Mouse (Mus musculus) kidney, postnatal 25 days (tissue): ENCODE measurements around the gene Rabep2.
A peak's percentile ranks its signal among the peaks of the same experiment; 100 is the strongest.
"Not testable (repeated sequence)": the region's sequence is repeated elsewhere in the genome, so short reads cannot be mapped to it uniquely, and the experiment has no call there.

Experiments used
- DNase-seq, 2 experiments: peaks; one replicate each; pipeline ENCODE4 v3.0.0; 2021; ENCODE audit warnings: mixed read lengths in 2 of 2

The Rabep2 gene

DNA sequence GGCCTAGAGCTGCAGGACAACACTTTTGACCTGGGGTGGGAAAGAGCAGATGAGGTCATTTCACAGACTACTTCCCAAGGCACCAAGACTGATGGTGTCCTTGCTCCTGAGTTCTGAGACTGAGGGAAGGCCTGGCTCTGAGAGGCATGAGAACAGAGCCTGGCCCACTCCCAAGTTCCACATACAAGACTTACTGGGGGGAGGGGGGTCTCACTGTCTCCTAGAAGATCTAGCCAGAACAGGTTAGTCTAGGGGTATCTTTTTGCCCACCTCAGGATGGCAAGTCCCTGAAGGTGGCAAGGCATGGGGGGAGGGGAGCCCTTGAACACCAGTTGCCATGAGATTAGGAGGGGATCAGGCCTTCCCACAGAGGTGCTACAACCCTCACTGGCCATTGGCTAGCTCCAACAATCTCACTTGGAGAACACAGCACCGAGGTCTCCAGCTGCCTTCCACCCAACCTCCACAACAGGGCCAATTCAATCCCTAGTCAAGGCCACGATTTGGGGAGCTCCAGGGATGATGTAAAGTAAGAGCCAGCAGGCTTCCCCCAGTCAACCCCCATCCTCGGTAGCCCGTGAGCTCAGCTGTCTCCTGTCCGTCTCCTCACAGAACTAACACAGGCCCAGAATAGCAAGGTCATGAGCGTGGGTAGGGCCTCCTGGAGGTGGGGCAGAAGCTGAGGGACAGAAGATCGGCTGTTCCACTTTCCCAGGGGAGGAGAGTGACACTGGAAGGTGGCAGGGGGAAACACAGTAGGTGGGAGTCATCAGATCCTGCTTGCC is 36.9 kb downstream of the Rabep2 start:
- DNase-seq: no peak

DNA sequence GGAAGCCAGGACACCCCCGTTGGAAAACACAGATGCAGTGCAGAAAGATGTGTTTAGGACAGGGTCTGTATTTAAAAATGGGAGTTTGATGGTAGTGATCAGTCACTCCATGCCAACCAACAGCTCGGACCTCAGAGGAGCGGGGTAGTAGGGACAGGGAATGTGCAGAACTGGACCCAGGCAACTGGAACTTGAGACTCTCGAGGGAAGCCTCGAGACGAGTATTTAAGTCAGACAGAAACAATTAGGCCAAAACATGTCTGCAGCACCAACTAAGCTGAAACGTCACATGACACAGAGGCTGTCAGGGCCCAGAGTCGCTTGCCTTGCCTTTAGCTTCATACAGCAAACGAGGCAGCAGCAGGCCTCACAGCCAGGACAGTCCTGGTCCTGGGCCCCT is 37.6 kb downstream of the Rabep2 start:
- no peak for DNase-seq

DNA sequence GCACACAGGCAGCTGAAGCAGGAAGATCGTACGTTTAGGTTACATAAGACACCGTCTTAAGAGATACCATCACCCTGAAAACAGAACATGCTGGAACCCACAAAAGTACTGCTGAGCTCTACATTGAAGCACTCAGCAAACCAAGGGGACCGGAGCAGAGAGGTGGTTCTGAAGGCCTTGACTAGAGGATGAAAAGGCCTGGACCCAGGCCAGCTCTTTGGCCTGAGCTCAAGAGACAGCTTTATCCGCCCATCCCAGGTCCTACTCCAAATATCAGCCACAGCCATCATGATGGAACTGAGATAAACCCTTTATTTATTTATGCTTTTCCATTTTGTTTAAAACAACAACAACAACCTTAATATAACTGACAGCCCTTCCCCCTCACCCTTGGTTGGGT is 38.1 kb downstream of the Rabep2 start:
- no peak for DNase-seq

DNA sequence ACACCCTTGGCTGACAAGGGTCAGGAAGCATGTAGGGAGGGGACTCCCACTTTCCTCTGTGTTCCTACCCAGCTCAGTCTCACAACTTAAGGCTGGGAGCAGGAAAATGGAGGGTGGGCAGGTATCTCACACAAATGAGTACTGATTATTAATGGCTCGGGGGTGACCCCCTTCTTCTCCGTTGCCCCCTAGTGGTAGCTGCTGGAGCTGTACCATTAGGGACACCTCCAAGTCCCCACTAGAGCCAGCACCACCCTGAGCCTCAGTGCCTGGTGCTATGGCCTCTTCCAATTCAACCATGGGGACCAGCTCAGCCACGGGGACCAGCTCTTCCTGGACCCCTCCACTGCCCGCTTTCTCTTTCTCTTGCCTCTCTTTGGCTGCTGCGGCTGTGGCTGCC is 38.7 kb downstream of the Rabep2 start:
- DNase-seq: peak; percentile 59 to 63

DNA sequence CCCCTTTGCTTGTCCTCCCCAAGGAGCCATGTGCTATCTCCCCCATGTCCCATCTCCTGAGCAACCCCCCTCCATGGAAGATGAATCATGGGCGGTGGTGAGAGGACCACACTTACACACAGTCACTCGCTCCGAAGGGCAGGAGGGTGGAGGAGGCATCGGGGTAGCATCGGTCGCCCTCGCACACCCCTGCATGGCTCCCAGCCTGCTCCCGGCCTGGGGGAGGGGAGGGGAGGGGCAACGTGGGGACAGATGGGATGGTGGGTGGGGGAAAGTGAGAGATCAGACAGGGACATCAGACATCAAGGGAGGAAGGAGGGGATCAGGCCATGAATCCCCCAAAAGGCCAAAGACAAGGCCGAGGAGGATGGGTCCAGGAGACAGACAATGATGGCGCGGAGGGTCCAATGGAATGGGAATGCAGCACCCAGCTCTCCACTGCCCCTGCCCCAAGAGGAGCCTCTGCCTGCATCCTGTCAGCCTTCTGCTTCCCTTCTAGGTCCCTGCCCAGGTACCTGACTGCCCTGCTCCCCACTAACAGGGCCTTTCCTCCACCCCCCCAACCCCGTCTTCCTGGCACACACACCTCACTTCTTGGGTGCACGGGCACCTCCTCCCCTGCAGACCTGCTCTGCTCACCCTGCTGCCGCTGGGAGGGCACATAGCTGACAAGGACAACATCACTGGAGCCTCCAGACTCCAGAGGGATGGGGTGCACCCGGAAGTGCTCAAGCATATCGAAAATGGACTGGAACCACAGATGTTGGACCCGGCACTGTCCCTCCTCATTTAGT is 39.5 kb downstream of the Rabep2 start:
- no peak for DNase-seq

DNA sequence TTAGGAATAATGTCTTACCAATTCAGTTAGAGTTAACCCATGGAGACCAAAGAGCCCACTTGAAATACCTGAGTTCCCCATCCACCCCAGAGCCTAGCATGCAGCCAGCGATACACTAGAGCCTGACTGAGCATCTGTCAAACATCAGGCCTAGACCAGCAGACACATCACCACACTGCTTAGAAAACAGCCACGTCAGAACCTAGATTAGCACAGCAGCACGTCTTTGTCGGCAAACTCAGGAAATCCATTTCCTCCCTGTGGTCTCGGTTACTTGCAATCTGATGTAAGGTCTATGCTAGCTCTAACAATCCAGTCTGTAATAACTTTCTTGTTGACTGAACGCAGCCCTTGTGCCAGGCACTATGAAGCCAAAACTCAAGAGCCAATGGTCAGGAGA is 41.5 kb downstream of the Rabep2 start:
- DNase-seq: no peak

DNA sequence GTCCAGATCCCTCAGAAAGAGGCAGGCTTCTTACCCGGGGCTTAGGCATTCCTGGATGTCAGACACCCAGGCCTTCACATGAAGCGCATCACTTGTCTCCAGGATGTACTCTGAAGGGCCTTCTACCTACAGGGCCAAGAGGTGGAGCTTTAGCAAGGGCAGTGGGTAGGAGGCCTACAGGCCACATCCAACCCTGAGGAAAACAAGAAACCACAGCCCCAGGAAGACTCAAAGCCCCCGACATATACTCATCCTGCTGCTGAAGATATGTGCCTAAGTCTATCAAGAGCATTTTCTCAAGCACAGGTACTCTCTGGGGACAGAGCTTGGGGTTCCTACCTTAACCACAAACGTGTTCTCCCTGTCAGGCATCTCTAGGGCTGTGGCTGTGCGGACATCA is 42.8 kb downstream of the Rabep2 start:
- DNase-seq: no peak

DNA sequence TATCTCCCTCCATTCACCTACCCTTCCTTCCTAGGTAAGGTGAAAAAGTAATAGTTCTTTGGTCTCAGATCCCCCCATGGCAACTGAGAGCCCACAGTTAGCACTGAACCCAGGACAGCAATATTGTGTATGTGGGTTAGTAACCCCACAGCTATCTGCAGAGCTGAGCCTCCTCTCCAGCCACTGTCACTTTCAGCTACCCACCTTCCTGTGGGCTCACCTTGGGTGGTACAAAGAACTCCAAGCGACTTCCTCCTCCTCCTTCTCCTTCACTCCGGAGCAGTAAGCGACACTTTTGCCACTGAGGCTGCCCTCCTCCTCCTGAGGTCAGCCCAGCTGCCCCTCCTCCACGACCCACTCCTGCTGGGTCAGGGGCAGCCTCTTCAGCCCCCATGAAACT is 43.3 kb downstream of the Rabep2 start:
- DNase-seq: no peak

DNA sequence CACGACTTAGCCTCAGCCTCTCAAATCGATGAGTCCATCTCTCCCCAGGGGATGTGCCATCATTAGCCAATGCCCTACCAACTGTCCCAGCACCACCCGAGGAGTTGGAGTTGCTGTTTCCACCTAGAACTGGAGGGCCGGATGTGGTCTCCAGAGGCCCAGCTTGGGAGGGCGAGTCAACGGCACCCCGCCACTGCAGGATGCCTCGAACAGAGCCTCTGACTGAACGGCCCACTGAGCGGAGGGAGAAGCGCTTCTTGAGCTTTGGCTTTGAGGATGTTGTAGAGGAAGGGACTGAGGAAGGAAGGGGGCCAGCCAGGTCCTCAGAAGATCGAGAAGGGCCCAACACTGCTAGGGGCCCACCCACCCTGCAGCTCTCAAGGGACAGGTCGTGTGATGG is 43.7 kb downstream of the Rabep2 start:
- no peak for DNase-seq

DNA sequence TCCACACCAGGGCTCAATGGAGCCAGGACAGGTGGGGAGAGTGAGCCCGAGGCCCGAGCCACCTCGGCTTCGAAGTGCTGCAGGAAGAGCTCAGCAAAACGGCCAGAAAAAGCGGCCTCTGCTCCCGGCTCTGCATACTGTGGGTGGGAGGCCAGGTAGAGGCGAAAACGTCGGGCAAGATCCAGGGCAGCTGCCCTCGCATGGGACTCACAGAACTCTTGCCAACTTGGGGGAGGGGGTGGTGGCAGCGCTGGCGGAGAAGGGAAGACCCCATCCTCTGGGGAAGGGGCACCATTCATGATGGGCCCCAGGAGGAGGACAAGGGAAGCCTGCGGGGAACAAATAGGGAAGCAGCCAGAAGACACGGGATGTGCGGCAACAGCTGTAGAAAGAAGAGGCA is 44.2 kb downstream of the Rabep2 start:
- DNase-seq: no peak

DNA sequence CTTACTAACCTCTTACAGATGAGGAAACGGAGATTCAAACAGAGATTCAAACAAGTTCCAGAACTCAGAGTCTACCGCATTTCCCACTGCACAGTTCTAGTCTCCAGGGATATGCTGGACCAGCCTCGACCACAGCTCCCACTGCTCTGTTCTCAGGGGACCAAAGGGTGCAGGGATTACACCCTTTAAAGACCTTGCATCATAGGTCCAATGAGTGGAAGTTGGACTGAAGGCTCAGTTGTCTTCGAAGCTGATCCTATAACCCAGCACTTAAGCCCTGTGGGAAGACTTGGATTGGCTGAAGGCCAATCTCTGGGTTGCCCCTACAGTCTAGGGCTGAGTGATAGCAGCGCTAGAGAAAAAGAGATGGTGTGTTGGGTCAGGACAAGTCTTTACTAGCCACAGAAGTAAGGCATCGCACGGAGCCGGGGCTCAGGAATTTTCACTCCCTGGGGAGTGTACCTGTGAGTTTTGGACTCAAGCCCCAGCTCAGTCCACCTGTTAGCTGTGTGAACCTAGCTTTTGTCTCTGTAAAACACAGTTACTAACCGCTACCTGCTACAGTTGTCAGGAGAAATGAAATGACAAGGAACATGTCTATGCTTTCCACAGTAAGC is 45.0 kb downstream of the Rabep2 start:
- no peak for DNase-seq

DNA sequence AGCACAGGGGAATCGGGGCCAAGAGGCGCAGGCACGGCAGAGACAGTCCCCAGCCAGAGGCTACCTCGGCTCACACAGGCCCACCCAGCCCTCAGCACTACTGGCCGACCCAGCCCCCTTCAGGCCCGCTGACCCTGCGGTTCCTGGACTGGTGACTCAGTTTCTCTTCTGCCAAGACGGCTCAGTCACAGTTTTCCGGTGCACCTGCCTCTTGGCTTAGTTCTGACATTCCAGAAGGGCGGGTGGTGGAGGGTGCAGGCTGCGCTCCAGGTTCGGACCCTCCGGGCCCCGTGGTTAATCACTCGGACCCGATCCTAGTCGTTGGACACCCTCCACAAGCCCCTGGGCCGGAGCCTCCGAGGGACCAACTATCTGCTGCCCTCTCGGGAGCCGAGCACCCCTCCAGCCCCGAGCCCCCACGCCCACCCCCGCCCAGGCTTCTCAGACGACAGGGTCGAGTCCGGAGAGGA is 46.0 kb downstream of the Rabep2 start:
- DNase-seq: peak in 1 of 2 experiments; percentile 10

DNA sequence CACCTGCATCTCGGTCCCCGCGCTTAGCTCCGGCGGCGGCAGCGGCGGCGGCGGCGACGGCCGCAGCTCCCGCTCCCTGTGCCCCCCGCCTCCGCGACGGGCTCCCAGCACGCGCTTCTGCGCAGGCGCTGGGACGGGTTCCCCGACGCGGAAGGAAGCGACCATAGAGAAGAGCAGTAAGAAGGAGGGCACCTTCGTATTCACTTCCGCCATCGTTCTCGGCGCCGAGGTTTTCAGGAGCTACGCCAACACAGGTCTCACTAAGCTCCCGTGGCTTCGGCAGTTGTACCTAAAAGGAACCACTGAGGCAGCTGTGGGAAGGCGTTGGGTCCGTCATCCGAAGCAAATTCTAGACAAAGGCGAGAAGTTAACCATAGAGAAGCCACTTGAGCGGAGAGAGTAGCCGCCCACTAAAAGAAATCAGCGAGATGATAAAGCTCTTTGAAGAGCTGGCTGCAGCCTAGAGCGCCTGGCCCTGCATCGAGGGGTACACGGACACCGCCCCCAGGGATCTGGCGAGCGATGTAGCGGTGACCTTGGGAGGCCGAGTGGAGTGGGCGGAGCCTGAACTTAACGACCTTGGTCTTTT is 46.5 kb downstream of the Rabep2 start, which contains the start of gene Sh2b1:
Sh2b1 (minus strand) TSS at position 432 of the 589 bp plus-strand sequence.
- DNase-seq: peak; percentile 87 to 96

DNA sequence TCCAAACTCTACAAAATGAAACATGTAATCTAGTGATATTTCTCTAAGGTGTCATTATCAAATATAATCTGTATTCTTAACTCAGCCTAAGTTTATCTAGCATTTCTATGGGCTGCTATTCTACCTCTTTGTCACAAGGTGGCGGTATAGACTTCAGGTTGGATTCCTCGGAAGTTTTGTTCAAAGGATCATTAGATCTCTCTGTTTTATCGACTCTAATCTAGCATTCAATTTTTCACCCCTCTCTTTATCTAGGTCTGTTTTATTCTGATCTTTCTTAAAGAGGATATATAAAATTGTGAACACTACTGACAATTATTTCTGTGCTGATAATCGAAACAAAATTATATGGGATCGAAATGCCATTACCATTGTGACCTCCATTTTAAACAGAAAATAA is 53.1 kb downstream of the Rabep2 start:
- DNase-seq: no peak

DNA sequence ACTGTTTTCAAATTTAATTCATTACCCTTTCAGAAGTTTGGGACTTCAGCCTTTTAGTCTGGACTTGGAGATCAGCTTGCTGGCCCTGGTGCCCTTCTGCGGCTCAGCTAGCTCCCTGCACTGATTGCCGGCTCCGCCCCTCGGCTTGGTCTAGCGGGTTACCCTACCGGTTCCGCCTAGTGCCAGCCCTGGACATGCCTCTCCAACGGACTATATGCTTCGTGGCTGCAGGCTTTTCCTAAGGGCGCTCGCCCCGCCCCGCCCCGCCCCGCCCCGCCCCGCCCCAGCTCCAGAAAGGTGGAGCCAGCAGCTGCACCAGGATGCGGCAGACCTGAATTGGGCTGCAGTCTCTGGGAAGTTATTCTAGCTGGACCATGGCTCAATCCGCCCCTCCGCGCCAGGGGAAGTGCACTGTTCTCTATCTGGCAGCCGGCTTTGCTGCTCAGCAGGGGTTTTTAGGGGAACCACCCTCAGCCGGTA is 53.9 kb downstream of the Rabep2 start:
- DNase-seq: peak; percentile 94 to 98

DNA sequence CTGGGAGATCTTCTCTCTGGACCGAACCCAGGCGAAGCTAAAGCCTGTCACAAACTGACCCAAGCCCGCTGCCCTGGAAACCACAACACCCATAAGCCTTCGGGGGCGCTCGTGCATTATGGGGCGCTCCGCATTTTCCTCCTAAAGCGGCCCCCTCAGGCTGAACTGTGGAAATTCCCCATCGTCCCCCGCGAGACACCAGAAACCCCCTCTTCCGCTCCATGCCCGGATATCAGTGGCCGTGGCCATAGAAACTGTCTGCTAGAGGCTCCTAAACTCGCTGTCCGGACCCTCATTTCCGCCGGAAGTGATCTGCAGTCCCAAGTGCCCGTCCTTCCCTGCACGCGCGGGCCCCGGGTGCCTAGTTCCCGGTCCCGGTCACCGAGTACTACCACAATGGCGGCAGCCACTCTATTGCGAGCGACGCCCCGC is 58.5 kb downstream of the Rabep2 start, which contains the start of gene Tufm:
Tufm (plus strand) TSS at position 310 of the 432 bp plus-strand sequence.
- DNase-seq: peak; percentile 97 to 99

DNA sequence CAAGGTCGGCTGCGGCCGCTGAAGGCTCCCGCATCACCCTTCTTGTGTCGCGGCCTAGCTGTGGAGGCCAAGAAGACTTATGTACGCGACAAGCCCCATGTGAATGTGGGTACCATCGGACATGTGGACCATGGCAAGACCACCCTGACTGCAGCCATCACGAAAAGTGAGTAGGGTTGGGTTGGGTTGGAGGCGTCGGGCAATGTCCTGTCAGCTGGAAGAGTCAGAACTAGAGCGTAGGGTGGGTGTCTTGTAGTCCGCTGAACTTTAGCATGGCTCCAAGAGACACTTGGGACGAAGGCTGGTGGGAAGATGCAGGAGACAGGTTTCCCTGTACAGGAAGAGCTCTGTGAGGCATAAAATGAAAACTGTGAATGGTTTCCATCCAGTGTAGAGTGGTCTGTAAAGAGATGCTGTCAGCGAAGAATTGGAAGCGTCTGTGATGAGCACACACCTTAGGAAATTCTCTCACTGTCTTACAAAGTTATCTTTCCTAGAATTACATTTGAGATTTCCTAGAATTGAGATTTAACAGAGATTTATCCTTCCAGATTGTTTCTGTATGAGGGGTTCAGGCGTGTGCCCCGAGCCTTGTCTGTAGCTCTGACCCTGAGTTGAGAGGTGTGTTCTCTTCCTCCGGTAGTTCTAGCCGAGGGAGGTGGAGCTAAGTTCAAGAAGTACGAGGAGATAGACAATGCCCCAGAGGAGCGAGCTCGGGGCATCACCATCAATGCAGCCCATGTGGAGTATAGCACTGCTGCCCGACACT is 59.2 kb downstream of the Rabep2 start:
- DNase-seq: not testable (repeated sequence)

DNA sequence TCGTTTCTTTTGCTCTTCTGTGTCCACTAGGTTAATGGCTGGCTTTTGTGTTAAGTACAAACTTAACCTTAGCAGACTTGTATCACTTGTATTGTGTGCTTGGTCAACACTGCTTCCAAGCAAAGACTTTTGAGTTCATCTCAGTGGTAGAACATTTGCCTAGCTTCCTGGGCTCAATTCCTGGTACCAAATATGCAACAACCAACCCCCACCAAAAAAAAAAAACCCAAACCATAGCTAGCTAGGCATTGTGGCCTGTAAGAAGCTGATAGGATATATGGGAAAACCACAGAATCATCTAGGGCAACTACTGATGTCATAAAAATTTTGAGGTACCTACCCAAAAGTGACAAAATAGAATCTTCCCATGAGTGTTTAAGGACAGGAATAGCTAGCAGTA is 62.4 kb downstream of the Rabep2 start:
- DNase-seq: no peak

DNA sequence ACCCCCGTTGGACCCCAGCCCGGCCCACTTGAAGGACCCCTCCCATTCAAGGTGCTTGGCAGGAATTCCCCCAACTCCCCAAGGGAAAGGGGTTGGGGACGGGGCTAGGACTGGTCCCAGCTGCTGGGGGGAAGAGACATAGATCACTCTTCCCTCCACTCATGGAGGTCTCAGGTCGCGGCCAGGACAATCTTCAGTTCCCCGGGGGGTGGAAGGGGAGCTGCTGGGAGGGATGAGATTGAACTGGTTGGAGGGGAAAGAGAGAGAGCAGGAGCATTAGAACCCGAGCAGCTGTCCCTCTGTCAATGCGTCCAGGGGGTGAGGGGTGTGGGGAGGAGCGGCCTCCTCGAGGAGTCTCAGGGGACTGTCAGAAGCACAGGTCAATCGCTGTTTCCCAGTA is 63.4 kb downstream of the Rabep2 start:
- DNase-seq: no peak

DNA sequence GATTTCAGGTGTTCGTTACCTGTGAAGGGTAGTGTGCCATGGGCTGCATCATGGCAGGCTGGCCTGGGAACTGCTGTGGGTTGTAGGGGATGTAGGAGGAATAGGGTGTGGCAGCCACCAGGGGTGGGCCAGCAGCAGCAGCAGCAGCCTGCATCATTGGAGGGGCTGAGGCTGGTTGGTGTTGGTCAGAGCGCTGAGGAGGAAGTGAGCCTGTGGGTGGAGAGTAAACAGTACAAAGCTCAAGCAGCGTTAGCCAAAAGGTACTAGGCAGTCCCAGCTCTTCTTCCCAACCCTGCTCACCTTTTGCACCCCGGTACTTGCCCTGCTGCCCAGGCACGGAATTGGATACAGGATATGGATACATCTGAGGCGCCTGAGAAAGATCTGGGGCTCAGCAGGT is 65.6 kb downstream of the Rabep2 start:
- no peak for DNase-seq

DNA sequence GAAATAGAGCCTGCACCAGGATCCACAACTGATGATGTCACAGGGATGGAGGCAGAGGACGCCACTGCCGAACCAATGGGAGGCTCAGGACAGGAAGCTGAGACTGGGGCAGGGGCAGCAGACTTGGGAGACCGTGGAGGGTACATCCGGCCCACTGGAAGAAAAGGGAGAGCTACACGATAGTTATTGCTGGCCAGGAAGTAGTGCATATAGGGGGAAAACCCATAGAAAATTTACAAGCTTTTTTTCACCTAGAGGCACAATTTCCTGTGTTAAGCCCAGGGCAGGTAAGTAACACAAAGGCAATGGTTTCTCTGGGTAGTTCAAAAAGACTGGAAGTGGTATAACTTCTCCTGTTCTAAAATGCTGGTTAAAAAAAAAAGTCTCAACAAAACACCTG is 67.9 kb downstream of the Rabep2 start:
- DNase-seq: no peak

DNA sequence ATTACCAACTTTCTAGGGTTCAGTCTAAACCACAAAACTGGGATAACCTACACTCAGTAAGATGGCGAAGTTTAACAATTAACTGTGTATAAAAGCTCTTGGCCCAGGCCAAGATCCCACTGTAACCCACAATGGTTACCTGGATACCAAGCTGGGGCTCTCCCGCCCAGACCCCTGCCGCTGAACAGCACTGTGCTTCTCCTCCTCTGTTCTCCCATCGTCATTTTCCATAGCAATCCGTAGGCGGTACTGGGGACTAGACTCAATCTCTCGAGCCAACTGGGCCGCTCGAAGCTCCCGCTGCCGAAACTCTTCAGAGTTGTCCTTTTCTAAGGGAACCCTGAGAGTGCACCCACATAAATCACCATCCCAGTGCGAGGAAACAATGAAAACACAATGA is 69.4 kb downstream of the Rabep2 start:
- no peak for DNase-seq
